Mouse (Mus musculus): ENCODE data around the gene Cdc42ep1.

GRCm38 (mm10) chr15:78873803-78874435 is 31.5 kb downstream of the Cdc42ep1 start:
- TF ChIP-seq GATA1 (IDR thresholded peaks at IDR 0.05; ENCODE audit: borderline replicate concordance, low read length) (no peak), FLI1 (IDR thresholded peaks at IDR 0.05; ENCODE audit: low read length) (no peak)

Measured in megakaryocyte, embryonic 14.5 days (primary cell).